Mouse (Mus musculus) kidney, postnatal 10 days (tissue): ENCODE measurements at regions not wholly inside any gene's neighbourhood (a gene's known extent, or its start where the extent isn't known, plus 50 kb on each side); places are given as distances from the start of the nearest gene placed in this dataset.

Experiments
- DNase-seq: peaks from one replicate; pipeline ENCODE4 v3.0.0; 2021; ENCODE audit warnings: mixed read lengths

DNA sequence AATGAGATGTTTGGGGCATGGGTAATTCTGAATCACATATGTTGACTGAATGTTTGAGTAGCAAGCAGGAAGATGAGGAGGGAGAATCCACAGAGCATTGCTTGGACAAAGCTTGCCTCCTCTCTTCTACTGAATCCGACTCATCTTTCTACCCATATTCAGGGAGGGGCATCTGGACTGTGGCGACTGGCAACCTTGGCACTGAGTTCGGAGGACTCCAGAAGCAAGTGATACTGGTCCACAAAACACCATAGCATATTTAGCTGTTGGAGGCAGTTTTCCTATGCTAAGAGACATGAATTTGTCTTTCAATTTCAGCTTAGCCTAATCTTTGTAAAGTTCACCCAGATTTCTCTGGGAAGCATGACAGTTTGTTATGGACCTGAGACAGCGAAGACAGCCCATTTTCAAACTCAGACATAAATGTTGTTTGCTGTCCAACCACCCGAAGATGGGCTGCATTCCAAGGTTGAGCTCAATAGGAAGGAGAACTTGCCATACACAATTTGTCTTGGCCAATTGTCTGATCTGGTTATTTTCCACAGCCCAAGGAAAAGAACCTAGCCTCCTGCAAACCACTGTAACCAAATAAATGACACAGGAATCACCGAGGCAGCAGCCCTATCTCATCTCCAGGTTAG lies 224.0 kb upstream of the Pld5 start:
- DNase-seq, result no peak

DNA sequence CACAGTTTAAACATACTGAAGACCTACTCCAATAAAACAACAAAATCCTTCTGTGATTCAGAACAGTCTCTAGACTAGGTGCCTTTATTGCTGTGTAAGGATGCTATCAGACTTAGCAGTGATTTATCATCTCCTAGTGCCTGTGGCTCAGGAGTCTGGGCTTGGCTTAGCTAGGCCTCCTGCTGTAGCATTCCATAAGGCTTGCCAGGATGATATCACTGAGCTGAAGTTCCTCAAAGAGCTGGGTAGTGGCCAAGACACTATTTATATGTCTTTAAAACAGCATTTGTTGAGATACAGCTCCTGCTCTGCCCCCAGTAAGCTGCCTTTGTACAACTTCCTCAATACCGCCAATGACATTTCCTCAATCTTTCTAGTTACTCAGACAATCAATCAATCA lies 193.4 kb upstream of the Pld5 start:
- DNase-seq, result no peak

DNA sequence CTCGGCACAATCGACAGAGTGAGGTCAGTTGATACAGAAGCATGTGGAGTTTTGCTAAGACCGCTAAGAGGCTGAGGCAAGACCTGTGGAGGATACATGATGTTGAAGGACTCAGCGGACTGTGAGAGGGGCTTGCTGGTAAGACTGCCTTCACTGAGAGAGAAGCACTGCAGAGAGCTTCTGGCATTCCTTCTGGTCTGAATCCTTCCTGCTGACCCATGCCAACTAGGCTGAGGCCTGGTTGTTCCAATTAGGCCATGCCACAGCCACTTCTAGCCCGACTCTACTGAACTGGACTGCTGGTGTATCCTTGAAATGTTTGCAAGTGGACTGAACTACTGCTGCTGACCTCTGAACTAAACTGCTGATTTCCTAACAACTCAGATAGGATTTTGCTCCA lies 187.0 kb upstream of the Pld5 start:
- DNase-seq, result no peak

DNA sequence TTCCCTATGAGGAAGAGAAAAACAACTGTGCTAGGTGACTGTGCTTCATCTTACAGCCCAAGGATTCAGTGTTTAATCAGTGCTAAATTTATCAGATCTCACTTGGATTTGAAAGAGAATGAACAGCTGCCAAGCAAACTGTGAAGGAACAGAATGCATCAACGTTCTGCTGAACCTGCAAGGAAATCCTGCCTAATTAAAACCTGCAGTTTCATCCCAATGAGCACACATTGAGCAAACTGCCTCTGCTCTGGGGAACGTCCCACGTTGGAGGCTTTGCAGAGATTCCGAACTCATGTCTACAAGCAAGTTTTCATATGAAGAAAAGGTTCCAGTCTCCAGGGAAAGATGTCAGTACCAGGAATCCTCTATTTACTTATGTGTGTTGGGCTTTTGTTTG lies 171.6 kb upstream of the Pld5 start:
- DNase-seq, result no peak

DNA sequence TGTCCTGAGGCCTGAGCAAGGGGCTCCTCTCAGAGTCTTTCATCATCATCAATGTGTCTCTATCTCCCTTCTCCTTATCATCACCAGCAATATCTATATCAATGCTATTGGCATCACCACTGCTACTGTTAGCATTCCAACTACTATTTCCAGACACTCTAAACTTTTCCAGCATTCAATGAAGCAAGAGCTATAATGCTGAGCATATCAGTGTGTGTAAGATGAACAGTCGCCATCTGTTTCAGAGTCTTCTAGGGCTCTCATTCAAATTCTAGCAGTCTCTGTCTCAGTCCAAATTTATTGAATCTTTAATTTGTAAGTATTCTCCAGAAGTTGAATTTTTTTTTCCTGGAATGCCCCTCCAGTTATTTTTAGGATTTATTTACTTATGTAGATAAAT lies 168.6 kb upstream of the Pld5 start:
- no peak for DNase-seq

DNA sequence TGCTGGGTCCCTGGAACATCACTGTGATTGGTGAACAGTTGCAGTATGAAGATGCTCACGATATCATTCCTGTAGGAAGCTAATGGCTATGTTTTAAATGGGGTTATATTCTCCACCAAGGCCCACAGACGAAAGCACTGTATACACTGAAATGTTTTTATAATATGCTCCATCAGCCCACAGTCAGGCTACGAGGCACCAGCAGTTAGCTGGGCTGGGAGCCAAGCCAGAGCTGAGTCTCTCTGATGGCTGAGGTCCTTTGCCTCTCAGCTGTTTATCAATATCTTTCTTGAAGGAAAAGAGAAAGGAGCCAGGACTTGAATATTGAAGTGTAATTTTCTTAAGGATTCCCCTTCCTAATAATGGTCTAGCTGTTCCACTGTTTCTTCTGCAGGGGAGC lies 165.1 kb upstream of the Pld5 start:
- peak; percentile 14 for DNase-seq

DNA sequence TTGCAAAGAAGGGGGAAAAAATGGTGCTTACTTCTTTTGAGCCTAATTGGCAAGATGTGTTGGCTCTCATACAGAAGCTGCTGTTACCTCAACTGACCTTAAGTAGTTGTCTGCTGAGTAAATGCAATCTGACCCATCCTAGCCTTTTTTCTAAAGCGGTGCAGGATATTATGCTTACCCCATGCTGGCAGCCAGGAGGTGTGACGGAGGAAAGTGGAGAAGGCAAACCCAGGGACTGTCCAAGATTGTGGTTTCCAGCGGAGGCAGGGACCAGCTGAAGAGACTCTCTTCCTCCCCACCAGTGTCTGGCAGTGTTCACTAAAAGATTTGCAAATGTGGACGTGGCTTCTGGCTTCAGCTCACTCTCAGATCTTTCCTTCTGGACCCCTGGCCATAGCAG lies 152.7 kb upstream of the Pld5 start:
- DNase-seq, result no peak

DNA sequence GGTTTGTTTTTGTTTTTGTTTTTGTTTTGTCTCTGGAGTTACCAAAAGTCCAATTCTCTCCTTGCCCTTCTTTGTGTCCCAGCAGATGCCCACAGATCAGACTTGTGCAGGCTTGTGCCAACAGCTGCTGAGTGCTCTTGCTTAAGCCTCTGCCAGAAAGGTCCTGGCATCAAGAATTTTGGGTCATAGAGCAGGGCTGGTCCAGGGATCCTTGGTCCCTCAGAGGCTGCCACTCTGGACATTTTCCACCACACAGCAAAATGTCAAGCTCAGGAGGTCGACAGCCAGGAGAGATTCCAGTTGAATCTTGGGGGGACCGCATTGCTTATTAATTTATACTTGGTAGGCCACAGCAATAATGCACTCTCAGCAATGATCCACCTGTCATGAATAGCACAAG lies 151.9 kb upstream of the Pld5 start:
- no peak for DNase-seq

DNA sequence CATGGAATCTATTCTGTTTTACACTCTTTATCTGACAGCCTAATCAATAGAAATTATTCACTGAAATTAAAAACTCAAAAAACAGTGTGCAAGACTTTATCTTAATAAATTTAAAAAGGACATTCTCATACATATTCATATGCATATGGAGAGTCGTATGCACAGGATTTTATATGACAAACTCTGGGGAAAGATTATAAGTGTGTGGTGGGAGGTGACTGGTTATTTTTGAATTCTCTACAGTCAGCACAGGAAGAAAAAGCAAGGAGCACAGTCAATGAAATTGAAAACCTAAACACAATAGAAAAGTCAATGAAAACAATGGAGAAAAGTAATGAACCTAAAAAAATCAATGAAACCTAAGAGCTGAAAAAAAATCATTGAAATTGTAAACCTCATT lies 142.1 kb upstream of the Pld5 start:
- DNase-seq, result no peak

DNA sequence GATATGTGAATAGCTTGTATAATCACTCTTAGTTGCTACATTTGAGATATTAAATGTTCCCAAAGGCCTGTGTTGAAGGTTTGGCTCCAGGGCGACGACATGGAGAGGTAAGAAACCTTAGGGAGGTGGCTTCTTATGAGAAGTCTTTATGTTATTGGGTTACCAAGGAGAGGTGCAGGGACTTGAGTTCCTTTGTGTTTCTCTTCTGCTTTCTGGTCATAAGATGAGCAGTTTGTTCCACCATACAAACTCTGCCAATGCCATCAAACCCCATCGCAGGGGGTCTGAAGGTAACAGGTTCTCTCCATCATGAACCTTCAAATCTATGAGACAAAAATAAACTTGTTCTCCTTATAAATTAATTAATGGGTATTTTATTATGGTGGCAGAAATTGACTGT lies 129.0 kb upstream of the Pld5 start:
- DNase-seq, result no peak

DNA sequence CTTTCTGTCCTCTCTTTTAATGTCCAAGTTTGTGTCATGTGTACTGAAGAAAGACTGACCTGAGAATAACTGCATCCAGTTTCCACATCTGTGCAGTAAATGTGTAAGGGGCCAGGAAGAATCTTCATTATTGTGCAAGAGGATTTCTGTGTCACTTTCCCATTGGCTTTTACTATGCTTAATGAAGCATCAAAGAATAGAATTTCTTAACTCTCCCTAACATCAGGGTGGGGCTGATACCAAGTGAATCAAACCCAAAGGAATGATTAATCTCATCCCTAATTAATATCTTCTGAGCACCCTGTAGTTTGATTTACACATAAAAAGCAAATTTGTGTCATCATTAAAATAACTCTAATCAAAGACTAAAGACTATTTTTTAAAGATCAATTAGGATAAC lies 104.5 kb upstream of the Pld5 start:
- DNase-seq, result no peak

DNA sequence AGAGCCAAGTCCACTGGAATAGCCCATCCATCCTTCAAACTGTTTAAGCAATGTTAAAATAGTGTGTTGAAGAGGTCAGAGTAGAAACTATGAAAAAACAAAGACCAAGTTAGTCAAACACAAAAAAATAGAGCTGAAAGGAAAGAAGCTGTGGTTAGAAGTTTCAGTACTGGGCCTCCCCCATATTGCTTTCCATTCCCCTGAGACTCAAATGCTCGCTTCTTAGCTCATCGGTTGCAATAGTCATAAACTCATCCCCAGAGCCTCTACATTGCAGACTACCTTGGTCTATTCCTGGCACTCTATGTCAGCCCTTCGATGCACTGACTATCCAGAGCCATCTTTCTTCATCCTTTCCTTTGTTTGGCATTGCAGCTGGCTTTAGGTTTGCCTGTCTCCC lies 91.8 kb upstream of the Pld5 start:
- no peak for DNase-seq

DNA sequence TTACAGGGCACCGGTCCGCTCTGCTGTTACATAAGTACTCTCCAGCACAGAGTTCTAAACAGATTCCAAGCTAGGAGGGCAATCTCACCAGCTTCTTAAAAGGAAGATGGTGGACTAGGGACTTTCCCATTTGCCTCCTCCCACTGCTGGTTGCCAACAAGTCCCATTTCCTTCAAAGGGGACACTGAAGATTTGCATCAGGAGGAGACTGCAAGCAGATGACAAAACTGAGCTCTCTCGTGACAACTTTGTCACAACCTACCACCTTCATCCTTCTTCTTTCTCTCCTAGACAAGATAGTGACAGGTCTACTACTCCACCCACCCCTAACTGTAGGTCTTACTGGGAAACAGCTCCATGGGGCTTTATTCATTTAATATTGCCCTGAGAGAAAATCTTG lies 85.8 kb upstream of the Pld5 start:
- no peak for DNase-seq

DNA sequence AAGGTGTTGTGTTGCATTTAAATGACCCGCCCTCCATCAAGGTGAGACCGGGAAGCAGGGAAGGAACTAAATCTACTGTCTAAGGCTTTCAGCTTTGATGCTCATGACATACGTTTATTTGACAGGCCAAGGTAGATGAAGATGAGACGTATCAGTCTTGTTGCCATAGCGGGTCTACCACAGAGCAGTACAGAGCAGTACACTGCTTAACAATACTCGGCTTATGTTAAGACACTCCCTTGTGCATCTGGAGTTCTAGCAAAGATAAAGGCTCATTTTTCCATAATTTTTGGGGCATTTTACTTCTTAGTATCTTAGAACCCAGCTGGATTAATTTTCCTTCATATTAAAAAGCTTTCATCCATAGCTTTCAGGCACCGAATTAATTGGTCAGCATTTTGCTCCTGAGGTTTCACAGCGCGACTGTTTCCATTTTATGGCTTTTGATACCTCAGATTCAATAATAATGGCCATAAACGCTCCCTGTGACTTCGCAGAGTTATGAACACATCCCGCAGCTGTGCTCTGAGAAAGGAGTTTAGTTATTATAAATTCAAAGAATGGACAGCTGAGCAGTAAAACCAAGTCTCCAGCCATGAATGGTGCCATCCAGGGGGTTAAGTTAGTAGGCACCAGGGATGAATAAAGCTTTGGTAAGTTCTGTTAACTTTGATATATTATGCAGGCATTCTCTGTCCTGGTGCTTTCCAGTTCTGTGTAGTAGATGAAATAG lies 85.0 kb upstream of the Pld5 start:
- no peak for DNase-seq

DNA sequence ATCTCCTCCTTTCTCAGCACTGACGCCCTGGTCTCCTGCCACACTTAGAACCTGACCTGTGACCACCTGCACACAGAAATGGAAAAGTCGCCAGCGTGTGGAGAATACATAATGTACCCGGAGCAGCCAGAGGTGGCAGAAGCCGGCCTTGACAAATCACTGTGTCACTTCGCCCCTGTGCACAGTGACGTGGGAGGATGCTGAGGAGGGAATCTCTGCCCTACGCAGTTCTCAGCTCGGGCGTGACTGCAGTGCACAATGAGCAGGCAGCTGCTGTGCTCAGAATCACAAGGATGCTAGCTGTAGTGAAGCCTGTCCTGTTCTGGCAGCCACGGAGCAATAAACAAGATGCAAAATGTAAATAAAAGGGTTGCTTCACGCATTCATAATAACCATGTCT lies 80.2 kb upstream of the Pld5 start:
- DNase-seq, result peak; percentile 4

DNA sequence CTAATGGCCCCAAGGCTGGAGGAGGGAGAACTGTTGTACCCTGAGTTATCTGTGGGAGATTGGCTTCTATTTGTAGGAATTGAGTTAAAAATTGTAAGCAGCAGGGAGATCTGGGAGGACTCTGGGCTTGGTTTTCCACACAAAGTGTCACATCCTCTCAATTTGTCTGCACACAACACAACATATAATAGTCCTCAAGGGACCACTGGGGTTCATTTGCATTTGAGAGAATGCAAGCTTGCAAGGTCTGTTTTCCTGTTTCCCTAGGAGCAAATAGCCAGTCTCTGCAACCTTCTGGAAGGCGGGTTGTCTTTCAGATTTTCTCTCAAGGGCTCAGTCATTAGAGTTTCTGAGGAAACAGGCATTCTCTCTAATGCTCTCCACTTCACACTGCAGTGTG lies 79.8 kb upstream of the Pld5 start:
- no peak for DNase-seq

DNA sequence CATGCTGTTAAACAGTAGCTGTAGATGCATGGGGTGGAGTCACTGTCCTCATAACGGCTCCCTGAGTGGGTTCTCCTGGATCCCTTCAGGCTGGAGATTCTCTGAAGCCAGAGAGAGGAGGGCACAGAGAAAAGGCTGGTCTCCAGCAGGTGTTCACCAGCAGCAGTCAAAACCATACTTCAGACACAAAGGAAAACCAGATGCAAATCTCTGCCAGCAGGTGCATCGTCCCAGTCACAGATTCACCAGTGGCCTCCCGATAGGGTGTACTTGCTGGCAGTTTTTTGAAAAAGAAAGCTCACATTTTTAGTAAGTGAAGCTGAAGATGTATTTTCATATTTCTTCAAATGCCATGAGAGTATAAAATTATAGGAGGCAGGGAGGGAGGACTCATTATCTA lies 77.6 kb upstream of the Pld5 start:
- DNase-seq, result no peak

DNA sequence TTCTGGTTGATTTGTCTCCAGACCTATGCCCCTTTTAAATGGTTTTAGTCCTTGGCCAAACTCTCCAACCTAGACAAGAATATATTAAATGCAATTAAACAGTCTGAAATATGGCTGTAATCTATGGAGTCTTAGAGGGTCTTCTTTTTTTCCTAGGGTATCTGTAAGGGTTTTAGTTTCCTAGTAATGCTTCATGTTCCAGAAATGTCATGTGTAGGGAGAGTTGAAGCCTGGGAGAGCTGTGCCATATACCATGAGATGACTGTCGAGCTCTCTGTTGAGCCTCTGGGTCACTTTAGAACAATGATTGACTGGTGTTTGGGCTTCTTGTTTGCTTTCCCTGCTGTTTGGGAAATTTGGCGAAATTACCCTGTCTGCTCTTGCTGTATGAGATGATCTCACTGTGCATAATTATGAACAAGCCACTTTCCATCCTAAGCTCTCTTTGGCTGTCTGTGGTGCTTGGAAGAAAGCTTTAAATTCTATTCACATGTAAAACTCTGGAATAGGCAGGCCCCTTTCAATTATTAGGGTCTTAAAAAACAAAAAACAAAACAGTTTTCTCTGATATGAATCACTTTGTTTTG lies 74.9 kb upstream of the Pld5 start:
- no peak for DNase-seq

DNA sequence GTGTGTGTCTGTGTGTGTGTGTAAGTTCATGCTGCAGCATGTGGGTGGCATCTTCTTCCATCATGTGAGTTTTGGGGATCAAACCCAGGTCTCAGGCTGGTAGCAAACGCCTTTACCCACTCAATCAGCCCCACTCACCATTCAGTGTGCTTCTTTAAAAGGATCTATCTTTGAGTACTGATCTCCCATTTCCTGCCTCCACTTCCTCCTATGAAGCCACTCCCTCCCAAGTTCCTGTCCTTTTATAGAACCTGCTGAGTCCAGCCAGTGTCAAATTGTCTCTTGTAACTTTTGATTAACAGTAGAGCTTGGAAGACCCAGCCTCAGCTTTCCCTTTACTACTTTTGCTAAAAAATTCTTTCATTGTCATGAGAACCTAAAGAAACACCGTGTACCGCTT lies 73.0 kb upstream of the Pld5 start:
- DNase-seq, result no peak

DNA sequence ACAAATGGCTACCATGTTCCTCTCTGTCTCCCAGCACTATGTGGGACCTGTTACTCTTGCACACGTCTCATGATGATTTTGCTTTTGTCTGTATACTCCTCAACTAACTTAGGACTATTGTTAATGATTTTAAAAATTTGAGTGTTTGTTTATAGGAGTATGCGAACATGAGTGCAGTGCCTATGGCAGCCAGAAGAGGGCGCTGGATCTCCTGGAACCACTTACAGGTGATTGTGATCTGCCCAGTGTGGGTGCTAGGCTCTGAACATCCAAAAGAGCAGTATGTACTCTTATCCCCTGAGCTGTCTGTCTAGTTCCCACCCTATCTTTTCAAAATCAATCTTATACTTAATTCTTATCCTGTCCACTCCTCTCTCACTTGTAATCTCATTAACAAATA lies 56.2 kb upstream of the Pld5 start:
- no peak for DNase-seq
